Mouse (Mus musculus) ovary, postnatal 10 days (tissue): ENCODE data around the gene Fblim1.
"Not testable (repeated sequence)": the region's sequence is repeated elsewhere in the genome, so short reads cannot be mapped to it uniquely, and the experiment has no call there.

Experiments used
- DNase-seq: peaks from one replicate; pipeline ENCODE4 v3.0.0; 2022; ENCODE audit warnings: low spot score

Gene Fblim1

GRCm38 (mm10) chr4:141567174-141567573 is 38.7 kb downstream of the Fblim1 start:
- DNase-seq: not testable (repeated sequence)

- DNase-seq: no peak
Measured at GRCm38 (mm10) chr4:141566187-141566586, 39.7 kb downstream of the Fblim1 start.

- DNase-seq: no peak
Measured at GRCm38 (mm10) chr4:141565325-141565724, 40.6 kb downstream of the Fblim1 start.

GRCm38 (mm10) chr4:141564660-141565059 is 41.2 kb downstream of the Fblim1 start:
- DNase-seq: no peak

- no peak for DNase-seq
Measured at GRCm38 (mm10) chr4:141564209-141564608, 41.7 kb downstream of the Fblim1 start.

- no peak for DNase-seq
Measured at GRCm38 (mm10) chr4:141562281-141562680, 43.6 kb downstream of the Fblim1 start.

- not testable (repeated sequence) for DNase-seq
Measured at GRCm38 (mm10) chr4:141561331-141561919, 44.5 kb downstream of the Fblim1 start.

GRCm38 (mm10) chr4:141559898-141560263 is 46.0 kb downstream of the Fblim1 start:
- DNase-seq: peak; percentile 55

- DNase-seq: peak; percentile 46
Measured at GRCm38 (mm10) chr4:141559131-141559897, 46.6 kb downstream of the Fblim1 start.

GRCm38 (mm10) chr4:141558658-141559057 is 47.2 kb downstream of the Fblim1 start:
- no peak for DNase-seq

GRCm38 (mm10) chr4:141556163-141556562 is 49.7 kb downstream of the Fblim1 start:
- DNase-seq: not testable (repeated sequence)

GRCm38 (mm10) chr4:141554255-141554865 is 51.5 kb downstream of the Fblim1 start:
- DNase-seq: not testable (repeated sequence)

- no peak for DNase-seq
Measured at GRCm38 (mm10) chr4:141552484-141552883, 53.4 kb downstream of the Fblim1 start.

GRCm38 (mm10) chr4:141547299-141547698 is 58.6 kb downstream of the Fblim1 start:
- DNase-seq: no peak

- peak; percentile 61 for DNase-seq
Measured at GRCm38 (mm10) chr4:141546334-141547200, 59.3 kb downstream of the Fblim1 start.

- DNase-seq: peak; percentile 97
Measured at GRCm38 (mm10) chr4:141545743-141546333, 60.1 kb downstream of the Fblim1 start.

- DNase-seq: peak; percentile 49
Measured at GRCm38 (mm10) chr4:141545071-141545742, 60.7 kb downstream of the Fblim1 start.

GRCm38 (mm10) chr4:141544536-141544935 is 61.4 kb downstream of the Fblim1 start:
- no peak for DNase-seq

- DNase-seq: no peak
Measured at GRCm38 (mm10) chr4:141543593-141543992, 62.3 kb downstream of the Fblim1 start.

- no peak for DNase-seq
Measured at GRCm38 (mm10) chr4:141541851-141542250, 64.0 kb downstream of the Fblim1 start.

GRCm38 (mm10) chr4:141540844-141541243 is 65.1 kb downstream of the Fblim1 start:
- no peak for DNase-seq
